Mouse (Mus musculus): ENCODE data around the gene Sh3kbp1. TPM values are rescaled to one million over a fixed set of nuclear protein-coding genes. Genes with fewer than 3 reads are reported as not detected.

Gene Sh3kbp1
- polyA plus RNA-seq, 1 experiment from 2014 or later, result 43.5 TPM

- Histone ChIP-seq H3K4me1 (replicated peaks) (no peaks in the 10 kb centered on the region), H3K27me3 (peaks cover 3% of the 10 kb centered on the region; the same call in 1 of the 2 replicates), H3K9me3 (no peaks in the 10 kb centered on the region), H3K9ac (no peak overlapping the region), H3K36me3 (no peaks in the 10 kb centered on the region), H3K27ac (replicated peaks) (no peak overlapping the region), H3K4me2 (no peak overlapping the region), H3K4me3 (no peak overlapping the region)
- WGBS, result 78% methylated on average over 4 of the region's 4 CpGs
- no peak for ATAC-seq (ENCODE audit: low read depth)
These were observed 12.9 kb downstream of the Sh3kbp1 start for GRCm38 (mm10) chrX:159639991-159640390.

GRCm38 (mm10) chrX:159645314-159645713 is 18.2 kb downstream of the Sh3kbp1 start:
- no peak overlapping the region for H3K4me3 ChIP-seq
- no peak overlapping the region for H3K27ac ChIP-seq (replicated peaks)
- peaks cover under 1% of the 10 kb centered on the region; the same call in 1 of the 2 replicates for H3K4me1 ChIP-seq (replicated peaks)
- H3K9me3 ChIP-seq, result no peaks in the 10 kb centered on the region
- H3K9ac ChIP-seq, result no peak overlapping the region
- no peak for ATAC-seq (ENCODE audit: low read depth)
- no peaks in the 10 kb centered on the region for H3K36me3 ChIP-seq
- 88% methylated on average over 3 of the region's 3 CpGs for WGBS
- peaks cover 3% of the 10 kb centered on the region; the same call in 1 of the 2 replicates for H3K27me3 ChIP-seq
- H3K4me2 ChIP-seq, result no peak overlapping the region

- H3K27ac ChIP-seq (replicated peaks), result no peak overlapping the region
- H3K27me3 ChIP-seq, result peaks cover 6% of the 10 kb centered on the region; the same call in 1 of the 2 replicates
- H3K36me3 ChIP-seq, result no peaks in the 10 kb centered on the region
- peaks cover 7% of the 10 kb centered on the region; the same call in 1 of the 2 replicates for H3K4me1 ChIP-seq (replicated peaks)
- WGBS, result 84% methylated on average over 5 of the region's 5 CpGs
- H3K4me3 ChIP-seq, result no peak overlapping the region
- no peak for ATAC-seq (ENCODE audit: low read depth)
- no peak overlapping the region for H3K9ac ChIP-seq
- H3K9me3 ChIP-seq, result no peaks in the 10 kb centered on the region
- no peak overlapping the region for H3K4me2 ChIP-seq
These were observed 20.5 kb downstream of the Sh3kbp1 start for GRCm38 (mm10) chrX:159647564-159647963.

- 85% methylated on average over 3 of the region's 3 CpGs for WGBS
- no peak overlapping the region for H3K4me3 ChIP-seq
- ATAC-seq (ENCODE audit: low read depth), result no peak
- peaks cover 4% of the 10 kb centered on the region; the same call in 1 of the 2 replicates for H3K27me3 ChIP-seq
- H3K36me3 ChIP-seq, result no peaks in the 10 kb centered on the region
- H3K4me1 ChIP-seq (replicated peaks), result peaks cover 7% of the 10 kb centered on the region; the same call in 1 of the 2 replicates
- no peaks in the 10 kb centered on the region for H3K9me3 ChIP-seq
- no peak overlapping the region for H3K4me2 ChIP-seq
- H3K9ac ChIP-seq, result no peak overlapping the region
- no peak overlapping the region for H3K27ac ChIP-seq (replicated peaks)
These were observed 21.5 kb downstream of the Sh3kbp1 start for GRCm38 (mm10) chrX:159648598-159648997.

- H3K27ac ChIP-seq (replicated peaks), result no peak overlapping the region
- no peaks in the 10 kb centered on the region for H3K9me3 ChIP-seq
- no peak overlapping the region for H3K4me2 ChIP-seq
- peaks cover 6% of the 10 kb centered on the region; the same call in 1 of the 2 replicates for H3K27me3 ChIP-seq
- no peak overlapping the region for H3K4me3 ChIP-seq
- H3K36me3 ChIP-seq, result no peaks in the 10 kb centered on the region
- ATAC-seq (ENCODE audit: low read depth), result no peak
- H3K9ac ChIP-seq, result no peak overlapping the region
- WGBS, result 47% methylated on average over 11 of the region's 11 CpGs
- peaks cover 7% of the 10 kb centered on the region; the same call in 1 of the 2 replicates for H3K4me1 ChIP-seq (replicated peaks)
These were observed 23.1 kb downstream of the Sh3kbp1 start for GRCm38 (mm10) chrX:159650130-159650678.

GRCm38 (mm10) chrX:159650727-159651126 is 23.7 kb downstream of the Sh3kbp1 start:
- no peak overlapping the region for H3K27ac ChIP-seq (replicated peaks)
- 76% methylated on average over 6 of the region's 6 CpGs for WGBS

GRCm38 (mm10) chrX:159671388-159671787 is 44.3 kb downstream of the Sh3kbp1 start:
- WGBS, result 85% methylated on average over 7 of the region's 7 CpGs
- H3K4me2 ChIP-seq, result no peak overlapping the region
- no peaks in the 10 kb centered on the region for H3K36me3 ChIP-seq
- no peak overlapping the region for H3K4me3 ChIP-seq
- no peak overlapping the region for H3K27ac ChIP-seq (replicated peaks)
- no peak for ATAC-seq (ENCODE audit: low read depth)
- peaks cover 11% of the 10 kb centered on the region for H3K27me3 ChIP-seq
- no peak overlapping the region for H3K9ac ChIP-seq
- H3K4me1 ChIP-seq (replicated peaks), result no peaks in the 10 kb centered on the region
- no peaks in the 10 kb centered on the region for H3K9me3 ChIP-seq

More at GRCm38 (mm10) chrX:159650727-159651126, 23.7 kb downstream of the Sh3kbp1 start:
- H3K9ac ChIP-seq, result no peak overlapping the region
- H3K4me2 ChIP-seq, result no peak overlapping the region
- peaks cover 10% of the 10 kb centered on the region; the same call in 1 of the 2 replicates for H3K27me3 ChIP-seq
- peaks cover 7% of the 10 kb centered on the region; the same call in 1 of the 2 replicates for H3K4me1 ChIP-seq (replicated peaks)
- H3K4me3 ChIP-seq, result no peak overlapping the region
- no peaks in the 10 kb centered on the region for H3K9me3 ChIP-seq
- ATAC-seq (ENCODE audit: low read depth), result no peak
- H3K36me3 ChIP-seq, result no peaks in the 10 kb centered on the region

- 59% methylated on average over 2 of the region's 2 CpGs for WGBS
- Histone ChIP-seq H3K27ac (replicated peaks) (no peak overlapping the region), H3K9me3 (no peaks in the 10 kb centered on the region), H3K36me3 (no peaks in the 10 kb centered on the region), H3K4me3 (no peak overlapping the region), H3K27me3 (peaks cover 13% of the 10 kb centered on the region), H3K4me1 (replicated peaks) (no peaks in the 10 kb centered on the region), H3K9ac (no peak overlapping the region), H3K4me2 (no peak overlapping the region)
- ATAC-seq (ENCODE audit: low read depth), result no peak
These were observed 45.4 kb downstream of the Sh3kbp1 start for GRCm38 (mm10) chrX:159672466-159672865.

GRCm38 (mm10) chrX:159676242-159676641 is 49.2 kb downstream of the Sh3kbp1 start:
- H3K4me3 ChIP-seq, result no peak overlapping the region
- H3K27ac ChIP-seq (replicated peaks), result no peak overlapping the region
- H3K4me2 ChIP-seq, result no peak overlapping the region
- H3K36me3 ChIP-seq, result no peaks in the 10 kb centered on the region
- H3K9ac ChIP-seq, result no peak overlapping the region
- no peaks in the 10 kb centered on the region for H3K4me1 ChIP-seq (replicated peaks)
- 39% methylated on average over 2 of the region's 2 CpGs for WGBS
- H3K27me3 ChIP-seq, result peaks cover 23% of the 10 kb centered on the region
- no peaks in the 10 kb centered on the region for H3K9me3 ChIP-seq
- no peak for ATAC-seq (ENCODE audit: low read depth)

GRCm38 (mm10) chrX:159677585-159678319 is 50.7 kb downstream of the Sh3kbp1 start:
- Histone ChIP-seq H3K4me2 (no peak overlapping the region), H3K36me3 (no peaks in the 10 kb centered on the region), H3K9me3 (no peaks in the 10 kb centered on the region), H3K27me3 (peaks cover 23% of the 10 kb centered on the region), H3K9ac (no peak overlapping the region), H3K4me3 (no peak overlapping the region), H3K4me1 (replicated peaks) (no peaks in the 10 kb centered on the region), H3K27ac (replicated peaks) (no peak overlapping the region)
- 71% methylated on average over 4 of the region's 4 CpGs for WGBS
- no peak for ATAC-seq (ENCODE audit: low read depth)

GRCm38 (mm10) chrX:159678320-159678835 is 51.3 kb downstream of the Sh3kbp1 start:
- H3K9ac ChIP-seq, result no peak overlapping the region
- 82% methylated on average over 5 of the region's 5 CpGs for WGBS

GRCm38 (mm10) chrX:159685521-159685920 is 58.4 kb downstream of the Sh3kbp1 start:
- no peaks in the 10 kb centered on the region for H3K4me1 ChIP-seq (replicated peaks)

More at GRCm38 (mm10) chrX:159678320-159678835, 51.3 kb downstream of the Sh3kbp1 start:
- Histone ChIP-seq H3K27ac (replicated peaks) (no peak overlapping the region), H3K4me2 (no peak overlapping the region), H3K36me3 (no peaks in the 10 kb centered on the region), H3K9me3 (no peaks in the 10 kb centered on the region), H3K4me3 (no peak overlapping the region), H3K27me3 (peaks cover 29% of the 10 kb centered on the region), H3K4me1 (replicated peaks) (no peaks in the 10 kb centered on the region)
- no peak for ATAC-seq (ENCODE audit: low read depth)

More at GRCm38 (mm10) chrX:159685521-159685920, 58.4 kb downstream of the Sh3kbp1 start:
- H3K4me2 ChIP-seq, result no peak overlapping the region
- no peak overlapping the region for H3K27ac ChIP-seq (replicated peaks)
- no peaks in the 10 kb centered on the region for H3K9me3 ChIP-seq
- H3K27me3 ChIP-seq, result peaks cover 33% of the 10 kb centered on the region
- ATAC-seq (ENCODE audit: low read depth), result no peak
- no peaks in the 10 kb centered on the region for H3K36me3 ChIP-seq
- H3K9ac ChIP-seq, result no peak overlapping the region
- no peak overlapping the region for H3K4me3 ChIP-seq
- WGBS, result 45% methylated on average over 1 of the region's 1 CpGs

Measured in neural tube, embryonic 13.5 days (tissue).